Mouse (Mus musculus) embryo, embryonic 11.5 days (tissue): ENCODE results near the gene Suco.

ENCODE experiments used
- DNase-seq: peaks from one replicate; pipeline ENCODE4 v3.0.0-alpha.2; 2012; ENCODE audit warnings: low read depth, low spot score

Gene Suco

DNA sequence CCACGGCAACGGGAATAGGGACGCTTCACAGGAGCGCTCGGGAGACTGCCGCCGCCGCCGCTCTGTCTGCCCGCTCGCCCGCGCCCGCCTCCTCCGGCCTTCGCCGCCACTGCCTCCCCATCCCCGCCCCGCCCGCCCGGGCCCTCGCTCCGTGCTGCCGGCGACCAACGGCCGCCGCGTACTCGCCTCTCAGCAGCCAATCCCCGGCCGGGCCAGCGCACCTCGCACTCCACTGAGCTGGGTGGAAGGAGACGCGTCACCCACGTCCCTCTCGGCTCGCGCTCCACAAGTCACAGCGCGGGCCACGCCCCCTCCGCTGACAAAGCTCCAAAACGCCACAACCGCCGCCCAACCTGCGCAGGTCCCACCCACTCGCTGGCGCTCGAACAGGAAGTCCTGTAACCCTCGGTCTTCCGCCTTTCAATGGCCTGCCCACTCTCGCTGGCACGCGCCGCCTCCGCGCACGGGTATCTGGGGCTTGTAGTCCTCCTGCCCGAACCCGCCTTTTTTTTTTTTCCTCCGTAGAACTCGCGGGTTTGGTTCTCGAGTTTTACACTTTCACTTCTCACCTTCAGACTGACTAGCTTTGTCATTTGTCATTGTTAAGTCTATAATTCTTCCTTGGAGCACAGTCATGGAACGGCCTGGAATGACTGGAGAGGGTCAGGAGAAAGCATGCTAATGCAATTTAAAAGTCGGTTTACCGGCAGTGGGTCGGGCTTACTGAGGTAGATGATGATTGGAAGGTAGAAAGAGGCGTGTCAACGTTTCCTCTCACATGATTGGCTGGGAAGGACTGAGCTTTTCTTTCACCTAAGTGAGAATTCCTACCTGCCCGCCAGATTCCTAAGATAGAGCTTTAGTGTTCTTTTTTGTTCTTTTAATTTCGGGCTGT lies at the start of gene Suco:
Gene Suco, minus strand, starts transcription at position 130 of the 895 bp plus-strand sequence.
- DNase-seq, result peak; percentile 99

DNA sequence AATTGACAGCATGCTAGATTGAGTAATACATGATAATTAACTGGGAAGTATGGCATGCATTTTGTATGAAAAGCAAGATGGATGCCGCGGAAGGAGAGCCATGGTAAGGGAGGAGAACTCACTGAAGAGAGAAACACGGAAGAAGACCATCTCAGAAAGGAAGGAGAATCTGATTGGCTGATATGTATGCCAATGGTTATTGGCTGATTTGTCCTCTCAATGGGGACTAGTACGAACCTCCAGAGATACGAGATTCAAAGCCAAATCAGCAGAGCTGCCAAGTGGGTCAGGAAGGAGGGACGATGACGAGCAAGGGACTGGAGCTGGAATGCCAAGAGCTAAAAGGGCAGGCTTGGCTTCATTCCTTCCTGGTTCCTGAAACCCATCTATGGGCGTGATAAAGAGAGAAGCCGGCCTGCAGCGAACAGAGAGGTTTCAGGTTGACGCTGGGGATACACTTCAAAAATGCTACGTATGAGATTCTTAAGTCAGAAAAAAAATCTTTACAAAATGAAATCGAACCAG lies 48.9 kb upstream of the Suco start:
- no peak for DNase-seq

DNA sequence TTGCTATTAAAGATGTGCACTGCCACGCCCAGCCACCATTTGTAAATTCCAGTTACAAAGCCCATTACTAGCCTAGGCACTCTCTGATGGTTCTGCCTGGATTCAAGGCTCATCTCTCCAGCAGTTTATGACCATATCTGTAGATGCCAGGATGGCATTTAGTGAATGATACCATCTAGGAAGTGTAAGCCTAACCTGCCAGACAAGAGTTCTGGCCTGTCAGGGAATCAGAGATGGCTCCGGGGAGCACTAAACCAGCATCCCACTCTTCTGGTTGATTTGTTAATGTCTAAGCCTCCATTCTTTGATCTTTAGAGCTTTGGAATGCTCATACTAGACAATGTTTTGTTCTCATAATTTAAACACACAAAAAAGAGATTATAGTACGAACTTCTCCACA lies 47.8 kb upstream of the Suco start:
- no peak for DNase-seq

DNA sequence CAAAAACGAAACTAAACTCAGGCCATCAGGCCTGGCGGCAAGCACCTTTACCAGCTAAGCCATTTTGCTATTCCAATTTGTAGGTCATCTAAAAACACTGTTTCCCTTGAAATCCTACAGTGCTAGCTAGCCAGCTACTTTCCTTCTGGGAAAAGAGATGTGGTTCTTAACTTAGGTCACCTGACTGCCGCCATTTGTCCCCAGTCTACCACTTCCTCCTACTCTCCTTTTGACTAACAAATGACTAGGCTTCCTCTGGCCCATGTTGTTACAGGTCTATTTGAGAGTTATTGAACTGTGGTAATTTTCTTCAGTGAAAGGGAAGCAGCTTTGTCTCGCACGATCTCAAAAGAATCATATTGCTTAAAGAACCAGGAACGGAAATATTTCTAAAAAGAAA lies 45.4 kb upstream of the Suco start:
- DNase-seq, result no peak

DNA sequence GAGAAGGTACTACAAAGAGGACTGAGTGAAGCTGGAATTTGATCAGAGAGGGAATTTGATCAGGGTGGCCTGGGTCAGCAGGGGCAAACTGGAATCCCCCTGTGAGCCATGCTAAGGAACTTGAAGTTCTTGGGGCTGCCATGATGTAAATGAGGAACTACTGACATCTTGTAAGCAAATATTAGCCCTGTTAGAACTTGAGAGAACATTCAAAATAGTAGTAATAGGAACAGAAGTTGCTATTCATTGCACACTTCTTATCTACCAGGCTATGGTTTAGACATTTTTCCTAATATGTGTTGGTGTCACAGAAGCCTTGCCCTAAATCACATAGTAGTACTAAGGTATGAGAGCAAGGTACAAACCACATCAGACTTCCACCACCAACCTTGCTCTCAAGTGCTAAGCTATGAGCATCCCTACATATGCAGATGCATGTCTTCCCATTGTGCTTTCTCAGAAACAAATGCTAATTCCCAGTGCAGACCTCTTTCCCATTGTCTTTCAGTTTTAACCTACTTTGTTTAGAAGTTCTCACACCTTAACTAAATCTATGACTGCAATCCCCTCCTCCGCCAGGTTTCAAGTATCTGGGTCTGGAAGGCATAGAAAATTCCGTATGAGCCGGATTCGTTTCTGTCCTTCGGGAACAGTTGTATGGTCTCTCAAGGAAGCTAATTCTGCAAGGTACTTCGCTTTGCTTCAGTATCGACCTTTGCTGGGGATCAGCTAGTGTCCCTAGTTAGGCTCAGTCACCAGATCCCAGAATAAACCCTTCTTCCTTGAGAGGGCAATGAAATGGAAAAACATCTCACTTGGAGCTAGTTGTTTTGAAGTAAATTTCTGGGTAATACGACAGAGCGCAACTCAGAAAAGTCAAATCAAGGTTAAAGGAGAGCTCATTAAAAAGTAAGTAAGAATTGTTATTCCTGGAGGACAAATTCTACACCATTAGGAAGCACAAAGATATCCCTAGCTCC lies 44.3 kb upstream of the Suco start:
- DNase-seq, result no peak

DNA sequence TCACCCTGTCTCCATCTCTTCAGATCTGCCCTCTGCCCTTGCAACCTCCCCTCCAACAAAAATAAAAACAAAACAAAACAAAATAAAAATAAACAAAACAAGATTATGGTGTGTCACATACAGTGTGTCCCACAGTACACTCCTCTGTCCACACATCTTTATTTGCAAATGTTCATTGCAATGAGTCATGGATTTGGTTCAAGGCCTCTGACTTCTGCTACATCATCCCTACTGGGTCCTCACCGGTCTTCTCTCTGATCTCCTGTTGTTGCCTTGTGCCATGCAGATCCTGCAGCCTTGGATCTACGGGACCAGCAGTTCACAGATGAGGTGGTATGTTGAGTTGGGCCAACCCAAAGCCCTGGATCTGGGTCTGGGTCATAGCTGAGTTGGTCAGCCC lies 43.1 kb upstream of the Suco start:
- DNase-seq, result no peak

DNA sequence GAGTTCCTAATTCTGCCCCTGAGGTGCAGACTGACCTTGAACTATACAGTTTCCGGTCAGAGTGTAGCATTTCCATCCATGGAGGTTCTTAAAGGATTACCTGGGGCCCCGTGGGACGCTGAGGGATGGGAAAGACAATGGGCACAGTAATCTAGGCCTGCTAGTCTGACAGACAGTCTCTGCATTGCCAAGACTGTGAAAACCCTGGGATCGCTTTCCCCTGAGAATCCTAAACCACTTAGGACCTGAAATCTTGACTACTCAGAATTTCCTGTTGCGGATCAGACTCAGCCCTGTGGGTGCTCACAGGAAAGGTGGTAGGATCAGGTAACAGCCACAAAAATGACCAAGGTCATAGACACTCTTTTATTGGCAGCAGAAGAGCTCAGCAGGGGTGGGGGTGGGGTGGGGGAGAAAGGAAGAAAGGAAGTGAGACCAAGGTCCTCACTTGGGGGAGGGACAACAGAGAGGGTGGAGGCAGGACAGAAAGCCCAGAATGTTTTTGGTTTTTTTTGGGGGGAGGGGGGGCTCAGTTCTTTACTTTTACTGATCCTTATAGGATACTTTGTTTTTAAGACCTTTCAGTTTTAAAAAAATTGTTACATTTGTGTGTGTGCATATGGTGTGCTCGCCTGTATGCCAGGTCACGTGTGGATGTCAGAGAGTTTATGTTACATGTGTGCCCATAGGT lies 42.3 kb upstream of the Suco start:
- DNase-seq, result no peak

DNA sequence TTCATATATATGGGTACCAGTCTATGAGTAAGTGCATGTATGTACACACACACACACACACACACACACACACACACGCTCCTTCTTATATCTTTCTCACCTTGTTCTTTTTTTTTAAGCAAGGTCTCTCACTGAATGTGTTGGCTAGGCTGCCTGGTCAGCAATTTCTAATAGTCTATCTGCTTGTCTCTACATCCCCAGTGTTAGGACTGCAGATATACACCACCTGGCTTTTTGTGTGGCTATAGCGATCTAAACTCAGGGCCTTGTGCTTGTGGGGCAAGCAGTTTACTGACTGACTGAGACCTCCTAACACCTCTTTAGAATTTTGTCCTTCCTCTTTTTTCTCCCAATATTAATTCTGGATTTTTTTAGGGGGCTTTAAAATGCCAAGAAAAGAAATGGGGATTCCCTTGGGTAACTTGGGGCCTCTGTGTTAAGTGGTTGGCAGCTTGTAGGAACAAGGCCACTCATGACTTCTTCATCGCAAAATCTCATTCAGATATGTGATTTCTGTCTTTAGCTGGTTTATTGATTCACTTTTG lies 41.5 kb upstream of the Suco start:
- no peak for DNase-seq

DNA sequence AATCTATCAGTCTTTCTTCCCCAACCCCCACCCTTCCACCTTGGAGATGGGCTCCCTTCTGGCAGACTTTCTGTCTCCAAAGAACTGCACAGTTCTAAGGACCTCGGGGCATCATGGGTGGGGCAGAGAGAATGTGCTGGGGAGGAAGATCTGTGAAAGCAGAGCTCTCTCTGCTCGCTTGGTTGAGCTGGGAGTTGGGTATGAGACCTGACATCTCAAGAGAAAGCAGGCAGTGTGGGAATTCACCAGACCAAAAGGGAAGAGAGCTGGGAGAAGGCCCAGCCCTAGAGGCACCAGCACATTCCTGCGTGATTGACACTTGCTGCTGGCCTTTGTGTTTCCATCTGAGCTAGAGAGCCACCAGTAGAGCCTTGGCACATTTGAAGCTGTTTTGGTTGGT lies 39.6 kb upstream of the Suco start:
- DNase-seq, result no peak

DNA sequence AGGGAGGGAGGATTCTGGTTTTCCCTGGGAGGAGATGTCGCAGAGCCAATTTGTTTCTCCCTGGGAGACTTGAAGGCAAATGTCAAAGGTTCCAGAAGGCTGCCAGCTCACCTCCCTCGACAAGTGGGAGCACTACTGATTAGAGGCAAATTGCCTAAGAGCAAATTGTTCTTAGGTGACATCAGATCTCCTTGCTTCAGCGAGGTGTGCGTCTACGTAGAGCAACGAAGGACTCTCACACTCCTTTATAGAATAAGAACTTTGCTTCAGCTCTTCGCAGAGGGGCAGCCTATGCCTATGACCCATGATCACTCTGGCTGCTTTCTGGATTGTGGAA lies 37.1 kb upstream of the Suco start:
- no peak for DNase-seq

DNA sequence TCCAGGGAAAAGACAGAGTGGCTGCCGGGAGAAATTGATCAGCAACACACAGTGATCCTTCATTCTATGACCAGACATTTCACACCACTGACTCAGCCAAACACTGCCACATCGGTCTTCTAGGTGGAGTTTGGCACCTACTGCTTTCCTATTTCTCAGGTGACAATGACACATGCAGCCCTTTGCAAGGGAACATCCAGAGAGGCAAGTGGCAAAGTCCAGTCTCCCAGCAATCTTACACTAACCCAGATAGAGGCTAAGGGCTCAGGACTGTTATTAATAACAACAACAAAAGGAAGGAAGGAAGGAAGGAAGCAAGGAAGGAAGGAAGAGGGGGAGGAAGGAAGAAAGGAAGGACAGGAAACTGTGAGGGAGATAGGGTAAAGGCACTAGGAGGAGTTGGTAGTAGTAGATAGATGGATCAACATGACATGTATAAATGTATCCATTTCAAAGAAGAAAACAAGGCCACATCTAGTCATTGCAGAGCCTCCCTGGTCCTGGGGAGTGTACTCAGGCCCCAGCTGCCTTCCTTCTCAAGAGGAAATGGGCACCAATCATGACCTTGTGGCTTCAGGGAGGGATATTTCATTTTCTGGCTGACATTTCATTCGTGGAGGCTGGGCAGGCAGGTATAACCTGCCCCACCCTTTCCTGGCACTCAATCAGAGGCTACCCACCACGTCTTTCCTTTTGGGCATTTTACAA lies 36.6 kb upstream of the Suco start:
- no peak for DNase-seq

DNA sequence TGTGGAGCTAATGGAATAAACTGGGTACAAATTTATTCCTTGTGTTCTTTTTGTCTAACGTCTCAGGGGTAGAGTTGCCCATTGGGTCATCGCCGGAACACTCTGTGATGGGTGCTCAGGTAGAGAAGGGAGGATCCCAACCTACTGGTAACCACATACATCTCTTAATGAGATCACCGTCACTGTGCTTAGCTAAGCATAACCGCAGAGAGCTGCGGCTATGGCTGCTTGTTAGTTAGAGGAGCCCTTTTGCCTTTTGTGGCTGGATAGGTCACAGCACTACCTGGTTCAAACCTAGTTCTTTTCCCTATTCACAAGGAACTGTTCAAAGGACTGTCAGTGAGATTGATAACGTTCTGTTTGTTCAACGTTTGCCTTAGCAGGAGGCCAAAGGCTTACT lies 32.6 kb upstream of the Suco start:
- no peak for DNase-seq

DNA sequence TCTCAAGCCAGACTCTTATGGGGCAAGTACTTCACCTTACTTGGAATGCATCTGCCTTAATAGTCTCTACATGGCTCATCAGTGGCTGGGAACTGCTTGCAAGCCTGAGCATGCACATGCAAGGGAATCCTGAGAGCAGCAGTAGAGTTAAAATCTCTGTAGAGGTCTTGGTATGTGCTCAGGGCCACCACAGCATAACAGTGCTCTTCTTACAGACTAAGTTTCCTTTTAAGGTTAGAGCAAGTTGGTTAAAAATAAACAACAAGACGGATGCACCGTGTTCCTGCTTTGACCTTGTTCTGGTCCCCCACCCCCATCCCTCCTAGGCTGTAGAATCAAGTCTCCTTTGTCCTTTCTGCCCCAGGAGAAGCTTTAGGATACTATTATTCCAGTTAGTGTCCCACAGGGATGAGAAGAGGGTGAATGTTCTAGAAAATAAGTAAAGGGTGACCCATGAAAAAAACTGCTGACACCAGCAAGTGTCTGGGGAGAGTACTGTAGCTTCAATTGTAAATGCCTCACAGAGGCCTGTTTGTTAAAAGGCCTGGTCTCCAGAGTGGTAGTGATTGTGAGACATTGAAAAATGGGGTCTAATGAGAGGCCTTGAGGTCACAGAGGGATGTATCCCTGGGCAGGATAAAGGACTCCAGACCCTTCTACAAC lies 31.4 kb upstream of the Suco start:
- DNase-seq, result no peak

DNA sequence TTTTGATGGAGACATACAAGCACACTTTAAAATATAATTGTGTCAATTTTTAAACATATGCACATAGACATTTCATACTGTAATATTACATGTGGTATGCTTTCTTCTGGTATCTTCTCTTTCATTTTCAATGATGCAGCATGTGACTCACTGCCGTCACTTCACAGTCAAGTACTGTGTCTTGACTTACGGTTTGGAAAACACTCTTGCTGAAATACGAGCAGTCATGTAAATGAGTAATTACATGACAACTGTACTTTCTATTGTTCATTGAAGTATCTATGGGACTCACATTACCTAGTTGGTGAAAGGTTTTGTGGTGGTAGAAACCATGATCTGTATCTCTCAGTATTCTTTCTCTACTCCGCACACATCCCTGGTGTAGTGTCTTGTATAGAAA lies 30.6 kb upstream of the Suco start:
- DNase-seq, result no peak

DNA sequence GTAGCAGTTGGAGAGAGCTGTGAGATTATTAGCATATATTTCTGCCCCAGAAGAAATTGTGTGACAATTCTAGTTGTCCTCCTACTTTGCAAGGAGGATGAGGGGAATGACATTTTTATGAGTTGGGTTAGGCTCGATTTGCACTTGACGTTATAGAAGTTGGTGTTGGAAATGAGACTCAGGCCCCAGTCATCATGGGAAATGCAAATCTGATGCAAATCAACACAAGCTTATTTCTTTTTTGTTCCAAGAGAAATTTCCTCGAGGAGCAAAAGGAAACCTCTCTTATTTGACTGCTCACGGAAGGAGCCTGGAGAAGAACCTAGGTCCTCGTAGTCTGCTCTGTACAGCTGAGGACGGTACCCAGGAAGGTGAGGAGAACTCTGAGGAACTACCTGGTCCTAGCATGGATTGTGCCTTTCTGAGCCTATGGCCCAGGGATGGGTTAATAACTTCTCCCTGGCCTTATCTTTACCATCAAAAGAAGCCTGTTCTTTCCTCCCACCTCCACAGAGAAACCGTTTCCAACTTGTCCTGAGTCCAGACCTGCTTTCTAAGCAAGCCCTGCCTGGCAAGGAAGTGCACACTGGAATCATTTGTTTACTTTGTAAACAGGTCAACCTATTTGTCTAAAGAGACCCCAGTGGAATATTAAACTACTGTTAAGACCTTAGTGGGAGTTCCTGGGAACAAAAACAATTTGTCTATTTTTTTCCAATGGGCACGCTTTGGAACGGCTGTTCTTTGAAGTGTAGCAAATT lies 26.4 kb upstream of the Suco start:
- DNase-seq, result no peak

DNA sequence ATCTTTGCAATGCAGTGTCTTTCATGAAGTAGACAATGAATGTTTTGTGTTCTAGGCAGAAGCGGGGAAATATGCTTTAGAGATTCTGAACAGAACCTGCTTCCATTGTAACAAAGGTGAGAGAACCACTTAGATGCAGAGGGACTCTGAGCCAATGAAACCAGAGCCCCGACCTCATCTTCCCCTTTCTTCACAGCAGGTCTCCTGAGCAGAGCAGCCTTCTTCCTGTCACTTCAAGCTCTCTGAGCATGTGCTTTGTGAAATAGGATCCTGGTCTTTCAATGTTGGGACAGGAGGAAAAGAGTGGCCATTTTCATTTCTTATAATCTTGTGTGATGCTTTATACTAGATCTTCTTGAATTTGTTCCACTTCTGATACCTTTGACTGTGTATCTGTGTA lies 23.6 kb upstream of the Suco start:
- no peak for DNase-seq

DNA sequence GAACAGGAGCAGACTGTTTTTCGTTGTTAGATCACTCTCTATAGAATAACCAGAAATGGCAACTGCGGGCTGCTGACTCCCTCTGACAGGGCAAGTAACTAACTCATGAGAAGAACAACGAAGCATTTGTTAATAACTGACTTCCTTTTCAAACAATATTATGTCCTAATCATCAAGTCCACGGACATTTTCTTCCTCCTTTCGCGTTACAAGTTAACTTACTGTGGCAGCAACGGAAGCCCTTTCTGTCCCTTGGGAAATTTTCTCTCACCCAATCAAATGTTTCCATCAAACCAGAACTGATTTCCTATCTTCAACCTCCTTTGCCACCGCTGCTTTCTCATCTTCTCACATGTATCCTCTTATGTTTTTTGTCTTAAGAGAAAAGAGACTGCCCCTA lies 20.8 kb upstream of the Suco start:
- no peak for DNase-seq

DNA sequence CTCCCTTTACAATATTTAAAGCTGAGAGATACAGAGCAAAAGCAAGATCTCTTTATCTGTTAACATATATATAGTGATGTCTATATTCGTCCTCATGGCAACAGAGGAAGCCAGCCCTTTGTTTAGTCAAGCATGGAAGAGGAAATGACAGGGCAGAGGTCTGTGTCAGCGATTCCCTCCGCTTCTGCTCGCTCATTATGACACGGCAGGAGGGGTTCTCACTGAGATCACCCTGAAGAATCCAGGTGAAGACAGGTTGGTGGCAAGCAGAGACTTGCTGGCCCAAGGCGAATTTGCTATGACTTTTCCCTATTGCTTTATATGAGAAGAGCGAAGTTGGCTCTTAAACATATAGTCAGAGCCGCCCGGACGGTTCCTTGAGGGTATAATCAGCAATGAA lies 19.6 kb upstream of the Suco start:
- no peak for DNase-seq

DNA sequence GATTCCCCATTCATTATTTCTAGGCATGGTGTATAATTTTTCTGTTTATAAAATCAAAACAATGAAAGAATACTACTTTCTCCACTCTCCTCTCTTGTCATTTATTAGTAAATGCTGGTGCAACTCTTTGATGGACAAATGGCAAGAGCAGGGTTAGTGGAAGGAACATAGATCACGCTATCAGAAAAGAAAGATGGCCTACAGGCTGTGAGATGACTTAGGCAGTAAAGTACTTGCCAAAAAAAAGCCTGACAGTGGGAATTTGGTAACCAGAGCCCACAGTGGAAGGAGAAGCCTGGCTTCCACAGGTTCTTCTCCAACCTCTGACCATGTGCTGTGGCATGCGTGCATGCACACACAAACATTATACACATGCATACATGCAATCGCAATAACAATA lies 18.5 kb upstream of the Suco start:
- DNase-seq, result no peak

DNA sequence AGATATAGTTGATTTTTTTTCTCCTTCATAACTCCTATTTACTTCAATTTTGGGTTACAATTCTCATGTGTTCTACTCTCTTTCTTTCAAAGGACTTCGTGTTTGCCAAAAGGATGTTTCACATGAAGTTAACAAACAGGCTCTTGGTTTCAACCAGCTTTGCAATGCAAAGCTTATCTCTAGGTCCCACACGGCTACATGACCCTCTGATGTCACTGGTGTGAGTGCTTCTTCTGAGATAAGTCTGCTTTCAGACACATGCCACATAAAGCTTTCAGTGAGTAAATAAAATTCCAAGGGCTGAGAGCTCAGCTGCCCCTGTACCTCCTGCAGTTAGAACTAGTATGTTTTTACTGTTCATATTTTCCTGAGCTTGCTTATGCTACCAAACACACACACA lies 18.1 kb upstream of the Suco start:
- no peak for DNase-seq
